Mouse (Mus musculus) CH12.LX (cell line): ENCODE results near the gene Vps35l.

Experiments used
- CTCF ChIP-seq, 2 experiments: IDR thresholded peaks in 1 of 2; conservative IDR thresholded peaks in 1 of 2; 2 replicates each; pipeline ENCODE4 v1.5.1; 2011 to 2012; ENCODE audit warnings: low read depth in 2 of 2, low read length in 2 of 2, improper control_type of control experiment in 1 of 2, inconsistent platforms in 1 of 2, mild to moderate bottlenecking in 1 of 2, moderate library complexity in 1 of 2
- JUN ChIP-seq: IDR thresholded peaks from 2 replicates; pipeline ENCODE4 v1.6.1; 2011; ENCODE audit warnings: low read depth, mild to moderate bottlenecking, low read length, improper control_type of control experiment, moderate library complexity; ENCODE audit not compliant: insufficient read depth
- POLR2A ChIP-seq: IDR thresholded peaks from 2 replicates; pipeline ENCODE4 v1.6.1; 2011; ENCODE audit warnings: low read depth, mild to moderate bottlenecking, improper control_type of control experiment, low read length
- USF1 ChIP-seq: IDR thresholded peaks from 2 replicates; pipeline ENCODE4 v1.6.1; 2014; ENCODE audit warnings: low read depth, mild to moderate bottlenecking, inconsistent platforms, low read length, improper control_type of control experiment
- ZKSCAN1 ChIP-seq: IDR thresholded peaks from 2 replicates; pipeline ENCODE4 v1.6.1; 2012; ENCODE audit warnings: low read depth, inconsistent platforms, low read length, improper control_type of control experiment, borderline replicate concordance

DNA sequence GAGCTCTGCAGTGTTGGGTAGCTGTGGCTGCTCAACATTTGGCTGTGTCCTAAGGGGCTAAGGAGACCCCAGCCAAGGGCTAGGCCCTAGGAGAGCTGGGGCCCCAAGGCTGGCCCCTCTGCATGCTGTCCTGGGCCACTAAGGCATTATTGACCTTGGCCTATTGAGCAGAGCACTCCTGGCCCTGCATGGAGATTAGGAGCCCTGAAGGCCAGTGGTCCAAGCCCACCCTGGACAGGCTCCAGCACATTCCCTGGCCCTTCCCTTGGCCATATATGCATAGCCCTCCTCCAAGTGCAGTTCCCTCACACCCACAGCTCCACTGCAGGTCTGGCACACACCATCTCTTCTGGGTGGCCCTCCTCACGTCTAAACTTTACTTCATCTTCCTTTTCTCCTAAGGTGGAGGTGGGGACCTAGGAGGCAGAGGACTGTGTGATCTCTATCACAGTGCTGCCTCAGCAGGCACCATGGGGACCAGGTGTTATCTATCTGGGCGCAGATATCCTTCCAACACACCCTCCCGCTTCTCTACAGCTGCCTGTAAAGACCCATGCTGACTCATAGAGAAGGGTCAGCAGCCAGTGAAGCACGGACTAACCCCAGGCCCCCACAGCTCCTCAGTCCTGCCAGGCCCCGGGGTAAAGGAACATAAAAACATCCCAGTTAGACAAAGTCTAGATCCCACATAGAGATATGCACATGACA lies 109.7 kb downstream of the Vps35l start:
- no peak for TF ChIP-seq ZKSCAN1
- TF ChIP-seq POLR2A = peak; percentile 19; the same call in 1 of the 2 replicates
- no peak for TF ChIP-seq JUN
- no peak for TF ChIP-seq USF1
- TF ChIP-seq CTCF (conservative IDR thresholded peaks at IDR 0.05 in 1 of 2, IDR thresholded peaks at IDR 0.05 in 1 of 2; ENCODE audit: low read depth in 2 of 2, low read length in 2 of 2) = no peak
